Mouse (Mus musculus) ES-E14 (cell line): ENCODE data around the gene Lrrc29.

ENCODE experiments used
- CHD2 ChIP-seq: IDR thresholded peaks from 2 replicates; pipeline ENCODE4 v1.6.1; 2014; ENCODE audit warnings: mild to moderate bottlenecking, low read depth, low read length, inconsistent platforms
- HCFC1 ChIP-seq: IDR thresholded peaks from 2 replicates; pipeline ENCODE4 v1.6.1; 2012; ENCODE audit warnings: low read length, inconsistent platforms, borderline replicate concordance; ENCODE audit not compliant: insufficient read depth
- MAFK ChIP-seq: IDR thresholded peaks from 2 replicates; pipeline ENCODE4 v1.6.1; 2014; ENCODE audit warnings: mild to moderate bottlenecking, low read depth, low read length, inconsistent platforms; ENCODE audit not compliant: insufficient read depth
- ZC3H11A ChIP-seq: IDR thresholded peaks from 2 replicates; pipeline ENCODE4 v1.6.1; 2012; ENCODE audit warnings: low read depth, mild to moderate bottlenecking, inconsistent platforms, low read length, borderline replicate concordance
- ZNF384 ChIP-seq: IDR thresholded peaks from 2 replicates; pipeline ENCODE4 v1.6.1; 2012; ENCODE audit warnings: low read depth, low read length, inconsistent platforms

DNA sequence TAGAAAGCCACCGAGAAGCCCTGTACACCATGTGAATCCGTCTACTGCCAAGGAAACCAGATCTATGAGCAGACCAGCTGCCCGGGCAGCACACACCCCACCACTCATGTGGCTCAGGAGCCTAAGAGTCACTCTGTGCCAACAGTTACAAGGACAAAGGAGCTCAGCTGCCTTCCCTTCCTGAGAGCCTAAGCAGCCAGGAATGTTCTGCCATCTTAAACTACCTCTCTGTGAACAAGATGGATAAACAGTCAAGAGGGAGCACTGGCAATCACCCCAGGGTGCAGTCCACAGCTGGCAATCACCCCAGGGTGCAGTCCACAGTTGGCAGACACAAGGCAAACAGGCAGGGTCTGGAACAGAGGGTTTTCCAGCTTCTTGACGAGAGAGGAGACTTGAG lies 8.1 kb downstream of the Lrrc29 start:
- TF ChIP-seq HCFC1 (no peak), MAFK (no peak), ZC3H11A (no peak), ZNF384 (no peak), CHD2 (no peak)
